Mouse (Mus musculus): ENCODE data around the gene Spr. TPM values are rescaled to one million over a fixed set of nuclear protein-coding genes. Genes with fewer than 3 reads are reported as not detected.
"Not testable (repeated sequence)": the region's sequence is repeated elsewhere in the genome, so short reads cannot be mapped to it uniquely, and the experiment has no call there.

The Spr gene
- polyA plus RNA-seq, 1 experiment from 2014 or later: 52.5 TPM

DNA sequence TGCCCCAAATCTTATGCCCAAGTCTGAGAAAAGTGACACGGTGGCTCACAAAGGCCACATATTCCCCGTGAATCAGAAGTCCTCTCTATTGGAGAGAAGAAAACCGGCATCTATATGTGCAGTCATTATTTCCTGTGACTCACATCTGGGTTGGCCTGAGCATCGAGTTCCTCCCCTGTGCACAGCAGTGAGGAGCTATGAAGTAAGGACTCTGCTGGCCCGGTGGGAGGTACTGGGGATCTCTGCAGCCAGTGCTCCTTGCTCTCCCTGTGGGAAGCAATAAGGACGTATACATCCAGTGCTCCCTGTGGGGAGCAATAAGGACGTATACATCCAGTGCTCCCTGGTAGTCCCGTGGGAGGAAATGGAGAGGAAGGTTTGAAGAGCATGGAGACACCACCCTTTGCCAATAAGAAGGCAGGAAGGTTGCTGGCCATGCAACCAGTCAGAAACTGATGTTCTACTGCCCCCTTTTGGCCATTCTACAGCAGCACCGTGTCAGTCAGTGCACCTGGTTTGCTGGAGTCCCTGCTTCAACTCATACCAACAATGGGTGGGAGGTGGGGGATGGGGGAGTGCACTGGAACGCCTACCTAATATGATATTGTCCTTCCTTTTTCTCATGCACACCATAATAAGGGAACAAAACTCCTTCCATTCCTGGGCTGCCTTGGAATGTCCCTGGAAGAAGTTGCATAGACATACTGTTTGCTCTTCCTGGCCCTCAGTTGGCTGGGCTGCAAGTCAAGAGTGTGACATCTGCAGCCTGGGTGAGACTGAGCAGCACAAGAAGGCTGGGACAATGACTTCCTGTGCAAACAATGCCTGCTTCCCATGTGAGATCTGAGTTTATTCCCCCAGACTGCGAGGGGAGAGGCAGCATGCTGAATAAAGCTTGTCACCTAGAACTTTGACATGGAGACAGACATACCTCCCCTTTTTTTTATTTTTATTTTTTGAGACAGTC, 19.7 kb downstream of the Spr start:
- not testable (repeated sequence) for H3K27me3 ChIP-seq; H3K4me2 ChIP-seq (replicated peaks); H3K4me1 ChIP-seq; H3K9me3 ChIP-seq (replicated peaks); H3K27ac ChIP-seq (replicated peaks); H3K9ac ChIP-seq; H3K36me3 ChIP-seq; H3K4me3 ChIP-seq (replicated peaks)
- ATAC-seq (ENCODE audit: insufficient number of reproducible peaks, low FRiP score, low TSS enrichment, low read depth): peak; percentile 39; the same call in 1 of the 2 replicates
- 36% methylated on average over 9 of the region's 11 CpGs for WGBS

DNA sequence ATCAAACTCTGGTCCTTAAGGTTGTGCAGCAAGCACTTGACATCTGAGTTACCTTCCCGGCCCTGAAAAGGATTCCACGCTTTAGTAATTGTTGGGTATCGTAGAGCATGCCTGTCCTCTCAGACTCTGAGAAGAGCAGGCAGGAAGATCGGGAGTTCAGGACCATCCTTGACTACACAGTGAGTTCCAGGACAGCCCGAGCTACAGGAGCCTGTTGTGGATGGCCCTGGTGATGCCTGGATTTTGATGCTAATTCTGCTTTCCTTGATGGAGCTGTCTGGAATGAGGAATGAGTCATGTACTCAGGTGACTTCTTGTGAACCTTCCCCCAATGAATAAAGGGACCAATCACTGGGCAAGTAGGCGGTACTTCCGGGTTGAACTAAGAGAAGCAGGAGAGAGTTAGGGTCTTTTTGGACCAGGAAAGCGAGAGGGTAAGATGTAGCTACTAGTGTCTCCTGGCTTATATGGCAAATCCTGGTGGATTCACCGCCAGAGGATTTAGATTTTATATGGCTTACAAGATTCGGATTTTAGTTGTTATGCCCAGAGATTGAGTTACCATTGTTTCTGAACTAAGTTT, 32.4 kb downstream of the Spr start:
- Histone ChIP-seq H3K4me1 (no peaks in the 10 kb centered on the region), H3K9me3 (replicated peaks) (no peaks in the 10 kb centered on the region), H3K9ac (no peak overlapping the region), H3K4me3 (replicated peaks) (no peak overlapping the region), H3K27me3 (no peaks in the 10 kb centered on the region), H3K4me2 (replicated peaks) (no peak overlapping the region), H3K27ac (replicated peaks) (no peak overlapping the region), H3K36me3 (no peaks in the 10 kb centered on the region)
- WGBS: 83% methylated on average over 10 of the region's 10 CpGs
- no peak for ATAC-seq (ENCODE audit: insufficient number of reproducible peaks, low FRiP score, low TSS enrichment, low read depth)

DNA sequence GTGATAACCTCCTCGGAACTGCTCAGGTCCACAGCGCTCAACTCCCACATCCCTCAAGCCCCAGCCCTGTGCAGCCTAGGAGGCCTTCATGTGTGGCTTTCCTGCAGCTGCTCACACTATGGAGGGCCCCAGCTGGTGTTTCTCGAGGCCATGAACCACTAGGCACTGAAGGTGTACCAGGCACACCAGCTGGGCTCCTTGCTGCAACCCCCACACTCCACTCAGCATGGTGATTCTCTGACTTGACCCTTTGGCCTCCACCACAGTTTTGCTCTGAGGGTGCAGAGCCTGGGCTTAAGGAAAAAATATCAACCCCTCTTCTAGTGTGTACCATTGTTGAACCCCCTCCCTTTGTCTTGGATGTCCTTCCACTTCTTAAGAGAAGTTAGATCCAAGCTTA, 34.2 kb downstream of the Spr start:
- ATAC-seq (ENCODE audit: insufficient number of reproducible peaks, low FRiP score, low TSS enrichment, low read depth): no peak
- H3K4me2 ChIP-seq (replicated peaks): no peak overlapping the region
- WGBS: 90% methylated on average over 3 of the region's 3 CpGs

DNA sequence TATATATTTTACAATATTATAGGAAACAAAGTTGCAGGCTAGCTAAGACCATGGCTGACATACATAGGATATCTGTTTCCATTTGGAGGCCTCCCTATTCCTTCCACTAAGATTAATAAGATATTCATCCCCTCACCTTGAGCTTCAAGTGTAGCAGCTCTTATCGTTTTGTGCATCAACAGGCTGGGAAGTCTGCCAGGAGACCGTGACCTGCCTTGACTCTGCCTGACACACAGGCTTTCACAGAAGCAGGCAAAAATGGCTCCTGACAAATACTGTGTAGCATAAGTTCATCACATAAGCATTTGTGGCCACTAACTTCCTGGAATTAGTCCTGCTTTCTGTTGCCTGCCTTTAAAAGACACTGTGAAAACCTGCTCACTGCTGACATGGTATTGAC, 41.1 kb downstream of the Spr start:
- Histone ChIP-seq H3K36me3 (no peaks in the 10 kb centered on the region), H3K9ac (no peak overlapping the region), H3K27ac (replicated peaks) (no peak overlapping the region), H3K4me1 (no peaks in the 10 kb centered on the region), H3K9me3 (replicated peaks) (no peaks in the 10 kb centered on the region), H3K4me2 (replicated peaks) (no peak overlapping the region), H3K27me3 (no peaks in the 10 kb centered on the region), H3K4me3 (replicated peaks) (no peak overlapping the region)
- whole genome bisulfite sequencing: 61% methylated on average over 2 of the region's 2 CpGs
- no peak for ATAC-seq (ENCODE audit: insufficient number of reproducible peaks, low FRiP score, low TSS enrichment, low read depth)

More for the DNA sequence above, 34.2 kb downstream of the Spr start:
- Histone ChIP-seq H3K27me3 (no peaks in the 10 kb centered on the region), H3K36me3 (no peaks in the 10 kb centered on the region), H3K4me3 (replicated peaks) (no peak overlapping the region), H3K9me3 (replicated peaks) (no peaks in the 10 kb centered on the region), H3K27ac (replicated peaks) (no peak overlapping the region), H3K4me1 (no peaks in the 10 kb centered on the region), H3K9ac (no peak overlapping the region)

DNA sequence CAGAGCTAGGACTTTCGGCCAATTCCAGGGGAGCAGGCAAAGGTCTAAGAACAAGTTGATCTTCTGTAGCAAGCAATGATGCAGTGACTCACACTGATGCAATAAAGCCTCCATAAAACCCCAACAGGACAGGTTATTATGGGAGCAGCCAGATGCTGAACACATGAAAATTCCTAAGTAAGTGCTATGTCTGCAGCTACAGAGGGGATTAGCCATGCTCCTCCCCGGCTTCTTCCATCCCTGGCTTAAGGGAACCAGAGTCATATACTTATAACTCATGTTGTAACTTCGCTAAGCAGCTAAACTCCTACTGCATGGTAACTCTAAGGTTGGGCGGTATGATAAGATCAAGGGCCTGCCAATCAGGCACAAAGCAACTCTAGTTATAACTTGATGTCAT, 50.1 kb downstream of the Spr start:
- no peak overlapping the region for H3K4me2 ChIP-seq (replicated peaks)
- no peaks in the 10 kb centered on the region for H3K9me3 ChIP-seq (replicated peaks)
- no peaks in the 10 kb centered on the region for H3K27me3 ChIP-seq
- H3K27ac ChIP-seq (replicated peaks): no peak overlapping the region
- H3K36me3 ChIP-seq: no peaks in the 10 kb centered on the region
- WGBS: 59% methylated on average over 4 of the region's 4 CpGs
- no peak overlapping the region for H3K4me3 ChIP-seq (replicated peaks)
- ATAC-seq (ENCODE audit: insufficient number of reproducible peaks, low FRiP score, low TSS enrichment, low read depth): no peak
- no peaks in the 10 kb centered on the region for H3K4me1 ChIP-seq
- H3K9ac ChIP-seq: no peak overlapping the region

DNA sequence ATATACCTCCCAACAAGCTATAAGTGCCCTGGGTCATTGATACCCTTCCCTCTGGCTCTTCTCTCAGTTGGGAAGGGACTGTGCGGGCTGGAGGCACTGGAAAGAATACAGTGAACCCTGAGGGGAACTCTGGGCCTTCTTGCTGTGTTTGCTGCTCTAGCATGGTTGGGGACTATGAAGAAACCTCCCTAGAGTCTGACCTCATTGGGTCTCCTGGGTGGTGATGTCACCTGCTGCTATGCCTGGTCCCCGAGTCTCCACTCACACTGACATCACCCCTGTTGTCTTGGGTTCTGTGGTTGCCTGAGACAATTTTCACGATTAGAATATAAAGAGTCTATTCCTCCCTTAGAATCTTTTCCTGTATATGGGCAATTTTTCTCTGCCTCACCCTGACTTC, 50.9 kb downstream of the Spr start:
- no peaks in the 10 kb centered on the region for H3K9me3 ChIP-seq (replicated peaks)
- H3K4me1 ChIP-seq: no peaks in the 10 kb centered on the region
- no peaks in the 10 kb centered on the region for H3K27me3 ChIP-seq
- no peak overlapping the region for H3K27ac ChIP-seq (replicated peaks)
- no peak overlapping the region for H3K4me2 ChIP-seq (replicated peaks)
- no peaks in the 10 kb centered on the region for H3K36me3 ChIP-seq
- no peak overlapping the region for H3K9ac ChIP-seq
- WGBS: 61% methylated on average over 3 of the region's 3 CpGs
- no peak for ATAC-seq (ENCODE audit: insufficient number of reproducible peaks, low FRiP score, low TSS enrichment, low read depth)
- H3K4me3 ChIP-seq (replicated peaks): no peak overlapping the region

Other genes with a start within 250 kb of the Spr start
- 34.0 and 36.5 TPM in 2 replicates for gene Exoc6b, start 68.3 kb downstream of the Spr start, polyA plus RNA-seq (2015; fragmentation: Nextera tagmentation; extraction: Ambion mirVana)
- gene Emx1, start 49.7 kb upstream of the Spr start, polyA plus RNA-seq (2015; fragmentation: Nextera tagmentation; extraction: Ambion mirVana): 0.21 and 0.45 TPM in 2 replicates
- gene Sfxn5, start 195.7 kb upstream of the Spr start, polyA plus RNA-seq (2015; fragmentation: Nextera tagmentation; extraction: Ambion mirVana): 8.0 TPM in 2 replicates
- 20.1 and 21.4 TPM in 2 replicates for gene Rab11fip5, start 236.9 kb upstream of the Spr start, polyA plus RNA-seq (2015; fragmentation: Nextera tagmentation; extraction: Ambion mirVana)

Measured in embryonic facial prominence, embryonic 15.5 days (tissue).